Mouse (Mus musculus) megakaryocyte, embryonic 14.5 days (primary cell): ENCODE measurements around the gene Grm8.

Experiments
- FLI1 ChIP-seq: IDR thresholded peaks from 2 replicates; pipeline ENCODE4 v1.6.1; 2012; ENCODE audit warnings: low read length, inconsistent platforms, mixed read lengths
- GATA1 ChIP-seq: IDR thresholded peaks from 3 replicates; pipeline ENCODE4 v1.6.1; 2012; ENCODE audit warnings: mixed read lengths, low read length, inconsistent platforms, borderline replicate concordance

DNA sequence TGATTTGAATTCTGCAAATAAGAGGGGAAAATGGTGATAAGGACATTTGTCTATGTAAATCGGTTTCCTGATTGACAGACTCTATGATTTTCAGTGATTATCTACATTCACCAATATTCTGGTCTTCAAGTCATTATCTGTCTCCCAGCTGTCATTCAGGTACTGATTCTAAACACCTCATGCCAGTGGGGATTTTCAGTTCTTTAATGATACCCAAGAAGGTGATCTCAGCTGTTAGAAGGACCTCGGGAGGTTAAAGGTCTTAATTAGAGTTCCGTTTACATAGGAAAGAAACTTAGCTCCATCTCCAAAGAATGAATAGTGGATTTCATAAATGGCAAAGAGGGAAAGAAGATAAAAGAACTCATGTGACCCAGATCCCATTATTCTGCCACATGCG is 143.7 kb downstream of the Grm8 start:
- TF ChIP-seq FLI1 (no peak), GATA1 (no peak)
